Comparison of ENCODE assay signal across 8 mouse cellular contexts in genomic region chr7:43671809-43672580, GRCm38 (mm10). TPM values are rescaled to one million over a fixed set of nuclear protein-coding genes. Genes with fewer than 3 reads are reported as not detected.
DNase-seq lines count a peak whose midpoint lies in the region; ATAC-seq and TF ChIP-seq lines count a peak whose summit lies in the region.

TSS of gene Ctu1 (plus strand) at chr7:43672016.

- H3K4me3 ChIP-seq in ES-Bruce4 (ENCODE audit: low read depth, low read length): peak within 1 kb of the TSS; percentile 97
- H3K4me3 ChIP-seq in forebrain, embryonic 13.5 days: peak within 1 kb of the TSS; percentile 66
- H3K4me3 ChIP-seq in liver, postnatal 0 days (ENCODE audit: low read depth, low read length): peak within 1 kb of the TSS; percentile 66
- peak within 1 kb of the TSS; percentile 55 for H3K4me3 ChIP-seq in neural tube, embryonic 14.5 days (ENCODE audit: low read depth, low read length)

- no peaks in the 10 kb centered on the region for H3K36me3 ChIP-seq in ES-Bruce4 (ENCODE audit: control insufficient read depth, insufficient read depth, low read length, poor library complexity, severe bottlenecking)
- peaks cover 28% of the 10 kb centered on the region for H3K36me3 ChIP-seq in forebrain, embryonic 13.5 days (ENCODE audit: poor library complexity, severe bottlenecking)
- H3K36me3 ChIP-seq in liver, postnatal 0 days (replicated peaks; ENCODE audit: insufficient read depth, low read length): peaks cover 18% of the 10 kb centered on the region
- peaks cover 20% of the 10 kb centered on the region; the same call in 1 of the 2 replicates for H3K36me3 ChIP-seq in neural tube, embryonic 14.5 days (ENCODE audit: control insufficient read depth, insufficient read depth, low read length)

- H3K4me2 ChIP-seq in forebrain, embryonic 13.5 days: peak within 1 kb of the TSS; percentile 86
- H3K4me2 ChIP-seq in liver, postnatal 0 days (ENCODE audit: low read depth, low read length): peak within 1 kb of the TSS; percentile 74
- peak within 1 kb of the TSS; percentile 60 for H3K4me2 ChIP-seq in neural tube, embryonic 14.5 days (ENCODE audit: low read depth, low read length)

- no peak within 1 kb of the TSS for H3K27ac ChIP-seq in ES-Bruce4 (ENCODE audit: insufficient read depth, low read length)
- H3K27ac ChIP-seq in forebrain, embryonic 13.5 days: no peak within 1 kb of the TSS; the same call in 1 of the 2 replicates
- peak within 1 kb of the TSS; percentile 49 for H3K27ac ChIP-seq in liver, postnatal 0 days (ENCODE audit: low read depth)
- no peak within 1 kb of the TSS; the same call in 1 of the 2 replicates for H3K27ac ChIP-seq in neural tube, embryonic 14.5 days (ENCODE audit: low read depth, low read length)

- DNase-seq in heart, postnatal 10 days: peak; percentile 95
- peak; percentile 92 for DNase-seq in large intestine, adult 2 months (ENCODE audit: low read depth, low spot score)
- peak; percentile 83 for DNase-seq in liver, postnatal 0 days
- peak; percentile 88 for DNase-seq in testis, postnatal 10 days (ENCODE audit: low spot score)

- H3K27me3 ChIP-seq in ES-Bruce4 (ENCODE audit: control insufficient read depth, insufficient read depth, low read length, poor library complexity, severe bottlenecking): no peaks in the 10 kb centered on the region
- no peaks in the 10 kb centered on the region for H3K27me3 ChIP-seq in forebrain, embryonic 13.5 days
- H3K27me3 ChIP-seq in liver, postnatal 0 days (ENCODE audit: insufficient read depth, low read length): no peaks in the 10 kb centered on the region
- H3K27me3 ChIP-seq in neural tube, embryonic 14.5 days (ENCODE audit: control insufficient read depth, insufficient read depth, low read length): no peaks in the 10 kb centered on the region

- H3K9me3 ChIP-seq in ES-Bruce4 (replicated peaks; ENCODE audit: control insufficient read depth, insufficient read depth, low read length, poor library complexity, severe bottlenecking): no peaks in the 10 kb centered on the region
- H3K9me3 ChIP-seq in forebrain, embryonic 13.5 days (replicated peaks): no peaks in the 10 kb centered on the region
- no peaks in the 10 kb centered on the region for H3K9me3 ChIP-seq in liver, postnatal 0 days (ENCODE audit: low read length)
- no peaks in the 10 kb centered on the region for H3K9me3 ChIP-seq in neural tube, embryonic 14.5 days (ENCODE audit: control insufficient read depth, low read length)

- under 1% methylated on average over 26 of the region's 26 CpGs for WGBS in forebrain, embryonic 13.5 days
- WGBS in large intestine, adult 2 months: under 1% methylated on average over 26 of the region's 26 CpGs
- WGBS in liver, postnatal 0 days (ENCODE audit: insufficient replicate concordance): under 1% methylated on average over 26 of the region's 26 CpGs
- under 1% methylated on average over 26 of the region's 26 CpGs for WGBS in neural tube, embryonic 14.5 days

- H3K4me1 ChIP-seq in ES-Bruce4 (ENCODE audit: control insufficient read depth, insufficient read depth, low read length): peaks cover 2% of the 10 kb centered on the region
- peaks cover 11% of the 10 kb centered on the region for H3K4me1 ChIP-seq in forebrain, embryonic 13.5 days
- H3K4me1 ChIP-seq in liver, postnatal 0 days (ENCODE audit: insufficient read depth): peaks cover 11% of the 10 kb centered on the region
- H3K4me1 ChIP-seq in neural tube, embryonic 14.5 days (ENCODE audit: control insufficient read depth, insufficient read depth, low read length): 0 out of 2 replicates have a peak, but pooled peaks cover 6% of the 10 kb centered on the region

- no peak for TF ChIP-seq POLR2A in ES-Bruce4 (IDR thresholded peaks at IDR 0.05; ENCODE audit: insufficient read depth, low read length)

- TF ChIP-seq CTCF in ES-Bruce4 (IDR thresholded peaks at IDR 0.05; ENCODE audit: low read depth, low read length): no peak
- no peak for TF ChIP-seq CTCF in liver, postnatal 0 days (IDR thresholded peaks at IDR 0.05; ENCODE audit: low read depth)

- peak within 1 kb of the TSS; percentile 70 for H3K9ac ChIP-seq in ES-Bruce4 (ENCODE audit: low read depth, poor library complexity, severe bottlenecking)
- H3K9ac ChIP-seq in forebrain, embryonic 13.5 days: peak within 1 kb of the TSS; percentile 79
- peak within 1 kb of the TSS; percentile 67 for H3K9ac ChIP-seq in liver, postnatal 0 days (replicated peaks)
- peak within 1 kb of the TSS; percentile 61 for H3K9ac ChIP-seq in neural tube, embryonic 14.5 days (replicated peaks; ENCODE audit: low read depth, low read length)

- intact Hi-C loops in heart, postnatal 10 days (cut with DNase I): loop anchor here (1.0 to 10.0 kb wide), 4 partner anchors 95 to 573 kb away; partner anchors contain the start of genes 1700028J19Rik, 2410002F23Rik and Zfp719

- no peak for TF ChIP-seq EP300 in ES-Bruce4 (IDR thresholded peaks at IDR 0.05; ENCODE audit: insufficient read depth, low read depth, low read length)
- TF ChIP-seq EP300 in liver, postnatal 0 days (IDR thresholded peaks at IDR 0.05; ENCODE audit: low read depth): no peak

- ATAC-seq in cerebellum, adult (ENCODE audit: insufficient number of reproducible peaks, low FRiP score, low TSS enrichment): peak; percentile 97
- peak; percentile 96 for ATAC-seq in forebrain, embryonic 13.5 days
- ATAC-seq in liver, postnatal 0 days: peak; percentile 98
- peak; percentile 97 for ATAC-seq in neural tube, embryonic 14.5 days (ENCODE audit: low read depth)

RNA-seq across cellular contexts. Expression of gene Ctu1, which starts in this region (rescaled TPM):
- 6.2 and 7.6 TPM in 2 replicates for polyA plus RNA-seq in ES-Bruce4 (2011; ENCODE audit: insufficient read depth, insufficient read length, low read depth, missing spikeins)
- 20.2 and 23.1 TPM in 2 replicates for polyA plus RNA-seq in forebrain, embryonic 13.5 days (2015; fragmentation: Nextera tagmentation; extraction: Ambion mirVana)
- total RNA-seq in heart, postnatal 10 days (2021): 1 to 10 TPM; 4.8 to 5.4 TPM
- 8.8 and 9.2 TPM in 2 replicates for polyA plus RNA-seq in large intestine, adult 2 months (2012; rRNA removed)
- 3.2 and 4.5 TPM in 2 replicates for polyA plus RNA-seq in liver, postnatal 0 days (2015; fragmentation: Nextera tagmentation; extraction: Ambion mirVana)
- 14.4 and 15.0 TPM in 2 replicates for polyA plus RNA-seq in neural tube, embryonic 14.5 days (2014; fragmentation: Nextera tagmentation; extraction: Ambion mirVana)
